Mouse (Mus musculus): Measurements from ENCODE around the gene Zmym1. TPM values are rescaled to one million over a fixed set of nuclear protein-coding genes. Genes with fewer than 3 reads are reported as not detected.

Gene Zmym1
- polyA plus RNA-seq, 1 experiment from 2014 or later, result 18.2 TPM

DNA sequence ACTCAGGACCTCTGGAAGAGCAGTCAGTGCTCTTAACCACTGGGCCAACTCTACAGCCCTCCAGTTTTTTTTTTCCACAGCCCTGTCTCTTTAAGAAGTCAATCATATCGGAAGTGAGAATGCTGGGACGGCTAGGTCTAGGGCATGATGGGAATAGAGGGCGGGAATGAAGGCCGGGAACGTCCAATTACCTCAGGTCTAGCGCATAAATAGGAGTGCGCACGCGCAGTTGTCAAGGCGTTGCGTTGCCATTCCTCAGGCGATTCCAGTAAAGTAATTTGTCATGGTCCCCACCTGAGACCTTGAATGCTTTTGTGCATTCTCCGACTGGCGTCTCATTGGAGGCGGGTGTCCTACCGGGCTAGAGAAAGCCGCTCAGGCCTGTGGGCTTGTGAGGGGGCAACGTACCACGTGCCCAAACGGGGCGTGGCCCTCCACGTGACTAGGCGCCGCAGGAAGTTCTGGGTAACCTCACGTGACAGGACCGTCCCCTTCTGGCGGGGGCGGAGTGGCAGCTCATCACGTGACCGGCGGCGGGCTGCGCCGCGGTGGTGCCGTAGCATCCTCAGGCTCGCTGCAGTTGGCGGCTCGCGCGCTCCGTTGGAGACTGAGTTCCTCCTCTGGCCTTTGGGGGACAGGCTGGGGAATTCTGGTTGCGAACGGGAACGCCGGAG lies 16.1 kb upstream of the Zmym1 start, which contains the start of gene Zmym6:
Gene Zmym6 (plus strand): TSS at position 509 of the 674 bp plus-strand sequence.
- WGBS (ENCODE audit: insufficient replicate concordance), result under 1% methylated on average over 46 of the region's 46 CpGs

DNA sequence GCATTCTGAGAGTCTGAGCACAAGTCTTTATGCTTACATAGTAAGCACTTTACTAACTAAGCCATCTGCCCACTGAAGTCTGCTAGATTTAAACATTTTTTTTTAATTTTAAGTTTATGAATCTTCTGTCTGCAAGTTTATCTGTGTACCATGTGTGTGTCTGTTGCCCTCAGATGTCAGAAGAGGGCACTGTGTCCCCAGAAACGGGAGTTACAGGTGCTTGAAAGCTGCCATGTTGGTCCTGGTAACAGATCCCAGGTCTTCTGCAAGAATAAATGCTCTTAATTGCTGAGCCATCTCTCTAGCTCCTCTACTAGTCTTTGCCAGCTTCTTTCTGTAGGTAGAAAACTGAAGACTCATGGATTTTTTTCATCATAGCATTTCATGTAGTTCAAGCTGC lies 14.0 kb upstream of the Zmym1 start:
- H3K27me3 ChIP-seq (ENCODE audit: control insufficient read depth, insufficient read depth, low read length), result no peaks in the 10 kb centered on the region
- H3K9me3 ChIP-seq (replicated peaks; ENCODE audit: control insufficient read depth, low read length), result no peaks in the 10 kb centered on the region
- no peak overlapping the region for H3K4me3 ChIP-seq (ENCODE audit: low read depth, low read length)
- ATAC-seq (replicated peaks; ENCODE audit: insufficient number of reproducible peaks, low FRiP score, low TSS enrichment), result no peak
- H3K4me1 ChIP-seq (ENCODE audit: control insufficient read depth, insufficient read depth, low read length), result peaks cover 5% of the 10 kb centered on the region; the same call in 1 of the 2 replicates
- no peak overlapping the region for H3K4me2 ChIP-seq
- no peak overlapping the region for H3K27ac ChIP-seq (ENCODE audit: low read depth, low read length)
- no peak overlapping the region for H3K9ac ChIP-seq (ENCODE audit: low read depth, low read length)
- 48% methylated on average over 1 of the region's 1 CpGs for WGBS (ENCODE audit: insufficient replicate concordance)
- H3K36me3 ChIP-seq (ENCODE audit: control insufficient read depth, insufficient read depth, low read length), result no peaks in the 10 kb centered on the region

More for the DNA sequence above, 16.1 kb upstream of the Zmym1 start, which contains the start of gene Zmym6:
- no peaks in the 10 kb centered on the region for H3K36me3 ChIP-seq (ENCODE audit: control insufficient read depth, insufficient read depth, low read length)
- H3K4me1 ChIP-seq (ENCODE audit: control insufficient read depth, insufficient read depth, low read length), result peaks cover 5% of the 10 kb centered on the region; the same call in 1 of the 2 replicates
- H3K9ac ChIP-seq (ENCODE audit: low read depth, low read length), result peak within 1 kb of the TSS; percentile 64
- peak within 1 kb of the TSS; percentile 85 for H3K27ac ChIP-seq (ENCODE audit: low read depth, low read length)
- H3K9me3 ChIP-seq (replicated peaks; ENCODE audit: control insufficient read depth, low read length), result no peaks in the 10 kb centered on the region
- H3K4me2 ChIP-seq, result peak within 1 kb of the TSS; percentile 77
- H3K4me3 ChIP-seq (ENCODE audit: low read depth, low read length), result peak within 1 kb of the TSS; percentile 47
- ATAC-seq (replicated peaks; ENCODE audit: insufficient number of reproducible peaks, low FRiP score, low TSS enrichment), result peak; percentile 97
- no peaks in the 10 kb centered on the region for H3K27me3 ChIP-seq (ENCODE audit: control insufficient read depth, insufficient read depth, low read length)

GRCm38 (mm10) chr4:127064051-127064450 lies 3.1 kb upstream of the Zmym1 start:
- no peaks in the 10 kb centered on the region for H3K27me3 ChIP-seq (ENCODE audit: control insufficient read depth, insufficient read depth, low read length)
- ATAC-seq (replicated peaks; ENCODE audit: insufficient number of reproducible peaks, low FRiP score, low TSS enrichment), result no peak
- no peak overlapping the region for H3K4me2 ChIP-seq
- H3K36me3 ChIP-seq (ENCODE audit: control insufficient read depth, insufficient read depth, low read length), result no peaks in the 10 kb centered on the region
- no peaks in the 10 kb centered on the region for H3K4me1 ChIP-seq (ENCODE audit: control insufficient read depth, insufficient read depth, low read length)
- H3K9ac ChIP-seq (ENCODE audit: low read depth, low read length), result no peak overlapping the region
- no peak overlapping the region for H3K27ac ChIP-seq (ENCODE audit: low read depth, low read length)
- H3K4me3 ChIP-seq (ENCODE audit: low read depth, low read length), result no peak overlapping the region
- no peaks in the 10 kb centered on the region for H3K9me3 ChIP-seq (replicated peaks; ENCODE audit: control insufficient read depth, low read length)
- 50% methylated on average over 1 of the region's 1 CpGs for WGBS (ENCODE audit: insufficient replicate concordance)

DNA sequence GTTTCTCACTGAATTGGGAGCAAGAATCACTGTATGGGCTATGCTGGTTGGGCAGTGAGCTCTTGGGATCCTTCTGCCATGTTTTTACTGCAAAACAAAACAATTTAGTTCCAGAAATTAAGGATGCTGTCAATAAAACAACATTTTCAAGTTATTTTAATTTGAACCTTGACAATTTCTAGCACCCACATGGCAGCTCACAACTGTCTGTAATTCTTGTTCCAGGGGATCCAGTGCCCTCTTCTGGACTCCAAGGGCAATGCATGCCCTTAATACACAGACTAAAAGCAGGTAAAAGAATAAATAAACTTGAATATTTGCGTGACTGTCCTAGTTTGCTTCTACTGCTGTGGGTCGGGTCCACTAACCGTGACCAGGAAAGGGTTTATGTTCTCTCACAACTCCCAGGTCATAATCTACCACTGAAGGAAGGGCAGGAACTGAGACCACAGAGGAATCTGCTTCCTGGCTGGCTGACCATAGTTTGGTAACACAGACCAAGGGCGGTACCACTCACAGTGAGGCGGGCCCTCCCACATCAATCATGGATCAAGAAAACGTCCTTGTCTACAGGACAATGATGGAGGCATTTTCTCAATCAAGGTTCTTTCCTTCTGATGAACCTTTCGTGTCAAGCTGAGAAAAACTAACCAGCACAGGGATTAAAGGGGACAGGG lies 6.3 kb downstream of the Zmym1 start:
- WGBS (ENCODE audit: insufficient replicate concordance), result 78% methylated on average over 7 of the region's 7 CpGs
- no peak for ATAC-seq (replicated peaks; ENCODE audit: insufficient number of reproducible peaks, low FRiP score, low TSS enrichment)
- peaks cover 8% of the 10 kb centered on the region for H3K36me3 ChIP-seq (ENCODE audit: control insufficient read depth, insufficient read depth, low read length)

DNA sequence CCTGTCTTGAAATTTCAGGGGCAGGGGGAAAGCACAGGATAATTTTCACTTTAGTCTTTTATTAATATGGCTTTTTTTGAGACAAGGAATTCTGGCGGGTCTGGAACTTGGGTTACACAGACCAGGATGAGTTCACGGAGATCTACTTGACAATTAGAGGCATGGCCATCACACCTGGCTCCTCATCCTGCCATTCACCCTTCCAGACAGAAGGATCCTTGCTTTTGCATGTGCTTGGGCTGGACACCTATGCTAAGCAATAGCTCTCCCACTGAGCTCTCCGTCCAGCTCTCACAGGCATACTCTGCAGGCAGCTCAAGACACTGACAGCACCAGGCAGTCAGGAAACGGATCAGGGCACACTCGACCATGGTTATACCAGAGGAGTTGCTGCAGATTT lies 7.9 kb downstream of the Zmym1 start:
- 92% methylated on average over 5 of the region's 5 CpGs for WGBS (ENCODE audit: insufficient replicate concordance)
- no peak overlapping the region for H3K27ac ChIP-seq (ENCODE audit: low read depth, low read length)
- no peak overlapping the region for H3K4me2 ChIP-seq
- H3K9ac ChIP-seq (ENCODE audit: low read depth, low read length), result no peak overlapping the region
- ATAC-seq (replicated peaks; ENCODE audit: insufficient number of reproducible peaks, low FRiP score, low TSS enrichment), result no peak
- no peaks in the 10 kb centered on the region for H3K27me3 ChIP-seq (ENCODE audit: control insufficient read depth, insufficient read depth, low read length)
- H3K9me3 ChIP-seq (replicated peaks; ENCODE audit: control insufficient read depth, low read length), result no peaks in the 10 kb centered on the region
- H3K4me1 ChIP-seq (ENCODE audit: control insufficient read depth, insufficient read depth, low read length), result no peaks in the 10 kb centered on the region
- no peak overlapping the region for H3K4me3 ChIP-seq (ENCODE audit: low read depth, low read length)
- peaks cover 16% of the 10 kb centered on the region for H3K36me3 ChIP-seq (ENCODE audit: control insufficient read depth, insufficient read depth, low read length)

More for the DNA sequence above, 6.3 kb downstream of the Zmym1 start:
- no peak overlapping the region for H3K9ac ChIP-seq (ENCODE audit: low read depth, low read length)
- no peaks in the 10 kb centered on the region for H3K9me3 ChIP-seq (replicated peaks; ENCODE audit: control insufficient read depth, low read length)
- no peaks in the 10 kb centered on the region for H3K27me3 ChIP-seq (ENCODE audit: control insufficient read depth, insufficient read depth, low read length)
- no peak overlapping the region for H3K4me2 ChIP-seq
- H3K27ac ChIP-seq (ENCODE audit: low read depth, low read length), result no peak overlapping the region
- H3K4me1 ChIP-seq (ENCODE audit: control insufficient read depth, insufficient read depth, low read length), result no peaks in the 10 kb centered on the region
- no peak overlapping the region for H3K4me3 ChIP-seq (ENCODE audit: low read depth, low read length)

DNA sequence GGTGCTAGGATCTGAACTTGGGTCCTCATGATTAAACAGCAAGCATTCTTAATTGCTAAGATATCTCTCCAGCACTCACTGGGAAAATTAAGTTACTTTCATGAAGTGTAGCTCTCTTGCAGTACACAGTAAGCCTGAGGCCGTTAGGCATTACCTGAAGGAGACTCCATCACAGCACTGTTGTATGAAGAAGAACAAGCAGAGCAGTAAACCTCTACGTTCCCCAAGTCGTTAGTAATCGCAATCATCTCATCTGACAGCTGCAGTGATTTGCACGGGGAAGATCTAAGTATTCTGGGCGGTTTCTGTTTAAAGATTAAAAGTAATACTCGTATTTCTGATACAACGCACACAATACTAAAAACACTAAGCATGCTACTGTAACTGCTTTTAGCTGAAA lies 9.8 kb downstream of the Zmym1 start:
- no peak overlapping the region for H3K9ac ChIP-seq (ENCODE audit: low read depth, low read length)
- H3K27ac ChIP-seq (ENCODE audit: low read depth, low read length), result no peak overlapping the region
- no peaks in the 10 kb centered on the region for H3K27me3 ChIP-seq (ENCODE audit: control insufficient read depth, insufficient read depth, low read length)
- whole genome bisulfite sequencing (ENCODE audit: insufficient replicate concordance), result 83% methylated on average over 8 of the region's 8 CpGs
- ATAC-seq (replicated peaks; ENCODE audit: insufficient number of reproducible peaks, low FRiP score, low TSS enrichment), result no peak
- H3K4me2 ChIP-seq, result no peak overlapping the region
- no peaks in the 10 kb centered on the region for H3K4me1 ChIP-seq (ENCODE audit: control insufficient read depth, insufficient read depth, low read length)
- H3K9me3 ChIP-seq (replicated peaks; ENCODE audit: control insufficient read depth, low read length), result no peaks in the 10 kb centered on the region
- H3K36me3 ChIP-seq (ENCODE audit: control insufficient read depth, insufficient read depth, low read length), result peaks cover 11% of the 10 kb centered on the region
- no peak overlapping the region for H3K4me3 ChIP-seq (ENCODE audit: low read depth, low read length)

DNA sequence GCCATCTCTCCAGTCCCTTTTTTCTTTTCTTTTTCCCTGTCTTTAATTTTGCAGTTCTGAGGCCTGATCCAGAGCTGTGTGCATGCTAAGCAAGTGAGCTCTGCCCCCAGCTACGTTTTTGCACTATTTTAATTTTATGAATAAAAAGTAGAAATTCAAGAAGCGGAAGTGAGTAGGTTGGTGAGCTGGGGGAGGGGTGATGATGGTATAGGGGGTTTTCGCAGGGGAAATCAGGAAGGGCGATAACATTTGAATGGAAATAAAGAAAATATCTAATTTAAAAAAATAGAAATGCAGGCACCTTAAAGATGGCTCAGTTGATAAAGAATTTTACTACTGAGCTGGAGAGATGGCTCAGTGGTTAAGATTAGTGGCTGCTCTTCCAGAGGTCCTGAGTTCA lies 17.4 kb downstream of the Zmym1 start:
- Histone ChIP-seq H3K4me3 (ENCODE audit: low read depth, low read length) (no peak overlapping the region), H3K36me3 (ENCODE audit: control insufficient read depth, insufficient read depth, low read length) (peaks cover 11% of the 10 kb centered on the region), H3K9me3 (replicated peaks; ENCODE audit: control insufficient read depth, low read length) (no peaks in the 10 kb centered on the region), H3K4me2 (no peak overlapping the region), H3K27ac (ENCODE audit: low read depth, low read length) (no peak overlapping the region), H3K27me3 (ENCODE audit: control insufficient read depth, insufficient read depth, low read length) (no peaks in the 10 kb centered on the region), H3K9ac (ENCODE audit: low read depth, low read length) (no peak overlapping the region), H3K4me1 (ENCODE audit: control insufficient read depth, insufficient read depth, low read length) (no peaks in the 10 kb centered on the region)
- 84% methylated on average over 4 of the region's 4 CpGs for WGBS (ENCODE audit: insufficient replicate concordance)
- ATAC-seq (replicated peaks; ENCODE audit: insufficient number of reproducible peaks, low FRiP score, low TSS enrichment), result no peak

DNA sequence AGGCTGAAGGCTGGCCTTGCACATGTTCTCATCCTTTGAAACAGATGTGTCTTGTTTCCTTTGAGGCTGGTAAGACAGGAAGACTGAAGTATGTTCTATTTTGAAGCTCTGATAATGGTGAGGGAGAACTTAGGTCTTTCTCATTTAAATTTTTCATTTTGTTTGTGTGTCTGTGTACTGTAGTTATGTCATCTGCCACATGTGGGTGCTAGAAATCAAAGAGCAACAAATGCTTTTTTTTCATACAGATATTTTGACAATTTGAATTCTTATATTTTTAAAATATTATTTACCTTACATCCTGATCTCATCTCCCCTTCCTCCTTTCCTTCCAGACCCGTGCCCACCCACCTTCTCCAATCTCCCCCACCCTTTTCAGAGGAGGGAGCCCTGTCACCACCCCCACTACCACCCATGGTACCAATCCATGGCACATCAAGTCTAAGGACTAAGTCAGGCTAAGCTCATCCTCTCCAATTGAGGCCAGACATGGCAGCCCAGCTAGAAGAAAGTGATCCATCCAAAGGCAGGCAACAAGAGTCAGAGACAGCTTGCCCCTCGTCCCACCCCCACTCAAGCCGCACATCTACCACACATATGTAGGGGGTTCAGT lies 21.0 kb downstream of the Zmym1 start:
- Histone ChIP-seq H3K4me3 (ENCODE audit: low read depth, low read length) (no peak overlapping the region), H3K36me3 (ENCODE audit: control insufficient read depth, insufficient read depth, low read length) (peaks cover 26% of the 10 kb centered on the region), H3K9me3 (replicated peaks; ENCODE audit: control insufficient read depth, low read length) (no peaks in the 10 kb centered on the region), H3K9ac (ENCODE audit: low read depth, low read length) (no peak overlapping the region), H3K27ac (ENCODE audit: low read depth, low read length) (no peak overlapping the region), H3K27me3 (ENCODE audit: control insufficient read depth, insufficient read depth, low read length) (no peaks in the 10 kb centered on the region), H3K4me2 (no peak overlapping the region), H3K4me1 (ENCODE audit: control insufficient read depth, insufficient read depth, low read length) (no peaks in the 10 kb centered on the region)
- no peak for ATAC-seq (replicated peaks; ENCODE audit: insufficient number of reproducible peaks, low FRiP score, low TSS enrichment)
- 73% methylated on average over 3 of the region's 3 CpGs for WGBS (ENCODE audit: insufficient replicate concordance)

Measured in heart, embryonic 11.5 days (tissue).